Mouse (Mus musculus): ENCODE measurements around the gene Kcnh8. TPM values are rescaled to one million over a fixed set of nuclear protein-coding genes. Genes with fewer than 3 reads are reported as not detected.
A peak's percentile ranks its signal among the peaks of the same experiment; 100 is the strongest.

Gene Kcnh8
- under 1 TPM; 0.33 to 0.56 TPM for total RNA-seq (2021)
- long read RNA-seq, experiment 1, partial matches to known transcripts, result 0 of 1 reads
- long read RNA-seq, experiment 1, other reads (novel, unspliced or antisense), result 1 of 1 reads
- long read RNA-seq, experiment 2, partial matches to known transcripts, result 0 of 1 reads
- long read RNA-seq, experiment 2, other reads (novel, unspliced or antisense), result 1 of 1 reads

DNA sequence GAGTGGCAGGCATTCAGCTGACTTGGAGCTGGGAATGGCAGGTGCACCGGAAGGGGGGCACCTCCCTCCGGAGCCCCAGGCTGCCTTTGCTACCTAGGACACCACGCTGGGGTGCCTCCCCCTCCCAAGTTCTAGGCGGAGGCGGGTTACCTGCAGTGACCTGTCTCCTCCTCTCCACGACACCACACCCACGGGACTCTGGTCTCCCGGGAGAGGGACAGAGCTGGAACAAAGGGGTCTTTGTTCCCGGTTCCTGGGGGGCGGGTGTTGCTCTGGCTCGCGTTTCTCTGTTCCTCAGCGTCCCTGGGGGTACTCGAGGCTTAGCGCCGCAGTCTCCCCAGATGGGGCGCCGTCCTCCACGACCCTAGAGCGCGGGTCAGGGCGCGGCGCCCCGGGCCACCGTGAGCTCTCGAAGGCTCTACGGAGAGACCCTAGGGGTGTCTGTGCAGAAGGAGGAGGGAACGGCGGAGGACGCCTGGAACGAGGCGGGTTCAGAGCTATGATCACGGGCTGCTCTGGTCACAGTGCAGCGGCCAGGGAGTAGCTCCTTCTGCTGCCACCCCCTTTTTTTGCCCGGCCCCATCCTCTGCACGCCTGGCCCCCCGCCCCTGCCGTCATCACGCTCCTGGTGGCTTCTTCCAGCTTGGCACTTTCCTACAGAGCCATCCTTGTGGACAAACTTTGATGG is at the start of gene Kcnh8:
Gene Kcnh8 (plus strand): TSS at position 617 of the 688 bp plus-strand sequence.
- H3K27ac ChIP-seq, result no peak within 1 kb of the TSS

GRCm38 (mm10) chr17:52559961-52560720 is 42.4 kb upstream of the Kcnh8 start:
- peak; percentile 98 for TF ChIP-seq CTCF (conservative IDR thresholded peaks at IDR 0.05)
- no peak overlapping the region for H3K4me3 ChIP-seq
- DNase-seq (ENCODE audit: low spot score in 2 of 2), result peak; percentile 48 to 69
- H3K27ac ChIP-seq, result no peak overlapping the region

More for the DNA sequence above, at the start of gene Kcnh8:
- DNase-seq (ENCODE audit: low spot score in 2 of 2), result no peak
- no peak for TF ChIP-seq CTCF (conservative IDR thresholded peaks at IDR 0.05)
- H3K4me3 ChIP-seq, result peak within 1 kb of the TSS; percentile 71

GRCm38 (mm10) chr17:52565467-52566155 is 36.9 kb upstream of the Kcnh8 start:
- peak; percentile 66 for TF ChIP-seq CTCF (conservative IDR thresholded peaks at IDR 0.05)
- no peak overlapping the region for H3K27ac ChIP-seq
- no peak for DNase-seq (ENCODE audit: low spot score in 2 of 2)
- H3K4me3 ChIP-seq, result no peak overlapping the region

DNA sequence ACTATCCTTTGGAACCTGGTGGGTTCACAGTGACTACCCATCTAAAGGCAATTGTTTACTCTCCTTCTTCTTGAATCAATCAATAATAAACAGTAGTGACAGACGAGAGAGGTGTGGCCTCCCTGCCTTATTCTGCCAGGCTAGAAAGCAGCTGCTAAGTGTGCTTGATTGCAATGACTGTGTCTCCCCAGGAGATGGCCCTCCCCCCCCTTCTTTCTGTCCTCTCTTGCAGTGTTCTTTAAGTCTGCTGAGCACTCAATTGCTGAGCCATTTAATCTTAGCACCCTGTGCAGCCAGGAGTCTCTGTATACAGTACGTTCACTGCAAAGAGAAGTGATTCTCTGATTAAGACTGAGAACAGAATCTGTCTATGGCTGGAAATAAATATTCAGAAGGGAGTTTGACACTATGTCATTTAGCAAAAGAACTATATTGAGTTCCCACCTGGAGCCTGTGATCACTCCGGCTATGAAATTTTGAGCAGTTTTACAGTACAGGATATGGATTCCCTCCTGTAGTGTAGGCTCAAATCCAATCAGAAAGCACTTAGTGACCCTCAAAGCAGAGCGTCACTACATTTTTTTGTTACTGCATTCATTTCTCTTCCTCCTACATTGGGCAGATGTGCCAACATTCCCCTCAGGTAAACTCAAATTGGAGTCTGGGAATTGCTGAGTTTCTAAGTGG is 32.8 kb upstream of the Kcnh8 start:
- TF ChIP-seq CTCF (conservative IDR thresholded peaks at IDR 0.05), result peak; percentile 75
- DNase-seq (ENCODE audit: low spot score in 2 of 2), result no peak
- H3K27ac ChIP-seq, result no peak overlapping the region

GRCm38 (mm10) chr17:52572229-52572628 is 30.3 kb upstream of the Kcnh8 start:
- H3K4me3 ChIP-seq, result no peak overlapping the region
- DNase-seq (ENCODE audit: low spot score in 2 of 2), result no peak
- TF ChIP-seq CTCF (conservative IDR thresholded peaks at IDR 0.05), result no peak
- no peak overlapping the region for H3K27ac ChIP-seq

More for the DNA sequence above, 32.8 kb upstream of the Kcnh8 start:
- H3K4me3 ChIP-seq, result no peak overlapping the region

DNA sequence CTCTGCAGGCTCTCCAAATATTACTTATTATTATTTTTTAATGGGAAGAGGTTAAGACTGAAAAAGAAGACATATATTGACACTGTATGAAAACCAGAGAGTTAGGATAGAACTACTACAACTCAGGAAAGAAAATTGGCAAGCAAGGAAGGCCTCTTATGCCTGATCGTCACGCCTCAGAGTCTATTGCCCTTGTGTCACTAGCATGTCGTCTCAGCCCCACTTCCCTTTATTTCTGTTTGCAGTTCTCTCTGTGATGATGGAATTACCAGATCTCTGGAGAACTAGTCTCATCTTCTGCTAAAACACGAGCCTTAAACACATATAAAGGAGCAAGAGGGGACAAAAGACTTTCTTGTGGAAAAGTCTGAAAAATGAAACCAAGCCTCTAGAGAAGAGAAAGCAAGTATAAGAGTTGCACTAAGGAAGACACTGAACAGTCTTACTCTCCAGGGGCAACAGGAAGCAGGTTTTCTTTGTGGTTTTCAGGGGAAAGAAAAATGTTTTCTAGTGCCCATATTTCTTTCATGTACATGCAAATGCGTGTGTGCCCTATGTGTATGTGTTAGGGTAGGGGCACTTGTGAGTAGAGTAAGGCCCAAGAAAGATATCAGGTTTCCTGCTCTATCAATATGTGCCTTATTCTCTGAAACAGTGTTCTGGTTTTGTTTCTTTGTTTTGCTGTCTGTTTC is 10.9 kb upstream of the Kcnh8 start:
- DNase-seq (ENCODE audit: low spot score in 2 of 2), result no peak
- H3K27ac ChIP-seq, result no peak overlapping the region
- TF ChIP-seq CTCF (conservative IDR thresholded peaks at IDR 0.05), result no peak
- no peak overlapping the region for H3K4me3 ChIP-seq

GRCm38 (mm10) chr17:52599141-52599540 is 3.4 kb upstream of the Kcnh8 start:
- Histone ChIP-seq H3K27ac (no peak overlapping the region), H3K4me3 (no peak overlapping the region)
- TF ChIP-seq CTCF (conservative IDR thresholded peaks at IDR 0.05), result no peak
- DNase-seq (ENCODE audit: low spot score in 2 of 2), result no peak

DNA sequence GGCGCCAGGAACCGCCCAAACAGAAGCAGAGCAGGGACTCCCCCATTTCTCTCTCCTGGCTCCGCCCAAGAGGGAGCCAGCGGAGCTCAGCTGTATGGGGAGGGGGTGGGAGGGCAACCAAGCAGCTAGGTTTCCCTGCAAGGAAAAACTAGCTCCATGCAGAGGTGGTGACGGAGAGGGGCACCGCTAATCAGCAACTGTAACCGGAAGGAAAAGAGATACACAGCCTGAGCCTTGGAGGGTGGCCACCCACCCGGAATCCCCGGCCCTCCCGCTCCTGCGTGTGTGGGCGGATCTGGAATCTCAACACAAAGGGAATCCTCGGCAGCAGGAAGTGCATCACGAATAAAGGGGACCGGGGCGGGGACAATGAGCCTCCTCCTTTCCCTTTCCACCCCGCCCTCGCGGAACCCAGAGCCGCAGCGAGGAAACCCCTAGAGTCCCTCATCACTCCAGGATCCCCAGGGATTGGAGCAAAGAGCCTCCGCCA is 1.6 kb upstream of the Kcnh8 start:
- H3K27ac ChIP-seq, result no peak overlapping the region
- DNase-seq (ENCODE audit: low spot score in 2 of 2), result peak; percentile 57 to 60
- H3K4me3 ChIP-seq, result peak overlapping the region; percentile 71
- no peak for TF ChIP-seq CTCF (conservative IDR thresholded peaks at IDR 0.05)

DNA sequence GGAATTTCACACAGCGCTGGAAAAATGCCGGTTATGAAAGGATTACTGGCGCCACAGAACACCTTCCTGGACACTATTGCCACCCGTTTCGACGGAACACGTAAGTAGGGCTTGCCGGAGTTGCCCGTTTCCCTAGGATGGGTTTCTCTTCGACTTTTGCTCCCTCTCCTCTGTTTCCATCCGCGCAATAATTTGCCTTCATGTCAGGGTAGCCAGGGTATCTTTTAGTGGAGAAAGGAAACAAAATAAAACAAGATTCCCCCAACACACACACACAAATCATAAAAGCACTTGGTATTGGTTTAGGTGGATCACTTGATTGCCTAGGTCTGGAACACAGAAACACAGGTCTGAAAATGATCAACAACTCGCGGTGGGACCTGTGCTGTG is 267 bp downstream of the Kcnh8 start:
- no peak for TF ChIP-seq CTCF (conservative IDR thresholded peaks at IDR 0.05)
- Histone ChIP-seq H3K4me3 (peak overlapping the region; percentile 71), H3K27ac (no peak overlapping the region)
- DNase-seq (ENCODE audit: low spot score in 2 of 2), result no peak

GRCm38 (mm10) chr17:52603411-52603810 is 902 bp downstream of the Kcnh8 start:
- TF ChIP-seq CTCF (conservative IDR thresholded peaks at IDR 0.05), result no peak
- Histone ChIP-seq H3K4me3 (no peak overlapping the region), H3K27ac (no peak overlapping the region)
- DNase-seq (ENCODE audit: low spot score in 2 of 2), result no peak

DNA sequence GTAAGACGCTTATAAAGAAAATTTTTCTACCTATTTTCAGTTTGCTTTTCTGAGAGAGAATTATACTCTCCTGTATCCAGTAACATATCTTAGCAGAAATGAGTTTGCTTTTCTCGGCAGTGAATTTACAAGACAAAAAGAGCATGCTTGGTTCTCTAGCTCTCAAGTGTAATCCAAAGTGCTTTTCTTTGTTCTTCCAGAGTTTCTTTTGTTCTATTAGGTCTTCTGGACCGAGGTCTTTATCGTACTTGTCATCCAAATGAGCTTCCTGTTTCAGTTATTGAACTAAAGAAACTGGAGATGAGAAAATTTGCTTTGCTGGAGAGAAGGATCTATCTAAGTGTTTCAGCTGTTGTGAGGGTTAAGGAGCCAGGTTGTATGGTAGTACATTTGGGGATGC is 8.9 kb downstream of the Kcnh8 start:
- Histone ChIP-seq H3K27ac (no peak overlapping the region), H3K4me3 (no peak overlapping the region)
- DNase-seq (ENCODE audit: low spot score in 2 of 2), result no peak
- no peak for TF ChIP-seq CTCF (conservative IDR thresholded peaks at IDR 0.05)

GRCm38 (mm10) chr17:52649186-52649585 is 46.7 kb downstream of the Kcnh8 start:
- DNase-seq (ENCODE audit: low spot score in 2 of 2), result no peak
- TF ChIP-seq CTCF (conservative IDR thresholded peaks at IDR 0.05), result peak; percentile 59
- Histone ChIP-seq H3K27ac (no peak overlapping the region), H3K4me3 (no peak overlapping the region)
